Mouse (Mus musculus) embryonic facial prominence, embryonic 14.5 days (tissue): ENCODE results near the gene Tle2. TPM values are rescaled to one million over a fixed set of nuclear protein-coding genes. Genes with fewer than 3 reads are reported as not detected.

Experiments used
- ATAC-seq: fragments of 200-750 bp; cut with Nextera tagmentation; 2 replicates; pipeline ENCODE4 v1.8.0; 2017; ENCODE audit warnings: low read depth, moderate number of reproducible peaks, moderate TSS enrichment
- DNase-seq: peaks from one replicate; pipeline ENCODE4 v3.0.0-alpha.2; 2015; ENCODE audit warnings: low spot score
- H3K27ac ChIP-seq: fragments of 300-500 bp; sonication (generic); replicated peaks from 2 replicates; pipeline ENCODE4 v1.5.1; 2014; ENCODE audit warnings: low read depth, mild to moderate bottlenecking, low read length, moderate library complexity
- H3K27me3 ChIP-seq: fragments of 300-500 bp; sonication (generic); replicated peaks from 2 replicates; pipeline ENCODE4 v1.6.1; 2014; ENCODE audit warnings: low read length; ENCODE audit not compliant: control insufficient read depth, insufficient read depth
- H3K36me3 ChIP-seq: fragments of 300-500 bp; sonication (generic); 2 replicates; pipeline ENCODE4 v1.6.1; 2014; ENCODE audit warnings: low read length, mixed read lengths; ENCODE audit not compliant: control insufficient read depth, insufficient read depth
- H3K4me1 ChIP-seq: fragments of 300-500 bp; sonication (generic); 2 replicates; pipeline ENCODE4 v1.6.1; 2014; ENCODE audit warnings: antibody characterized with exemption, low read length; ENCODE audit not compliant: control insufficient read depth, insufficient read depth
- H3K4me2 ChIP-seq: fragments of 300-500 bp; sonication (generic); 2 replicates; pipeline ENCODE4 v1.6.1; 2014; ENCODE audit warnings: low read depth, mild to moderate bottlenecking, low read length, moderate library complexity, mixed read lengths
- H3K4me3 ChIP-seq: fragments of 300-500 bp; sonication (generic); 2 replicates; pipeline ENCODE4 v1.5.1; 2014; ENCODE audit warnings: low read depth, mild to moderate bottlenecking, low read length
- H3K9ac ChIP-seq: fragments of 300-500 bp; sonication (generic); 2 replicates; pipeline ENCODE4 v1.6.1; 2014; ENCODE audit warnings: low read depth, mild to moderate bottlenecking, low read length, moderate library complexity, mixed read lengths
- H3K9me3 ChIP-seq: fragments of 300-500 bp; sonication (generic); 2 replicates; pipeline ENCODE4 v1.6.1; 2016; ENCODE audit warnings: low read length; ENCODE audit not compliant: control insufficient read depth
- WGBS: fragments of 180-500 bp; shearing (Covaris S2); extraction: QIAGEN DNeasy Blood & Tissue Kit; methylation state at CpG from one replicate; pipeline ENCODE4 v1.1.7; 2014; 5-methylcytosine and 5-hydroxymethylcytosine counted together
- polyA plus RNA-seq: library from polyadenylated mRNA; unstranded; fragments of >200 nt; fragmentation: Nextera tagmentation; extraction: Ambion mirVana; gene quantifications from 2 replicates; pipeline ENCODE4 v1.2.1, GENCODE M21; 2014

Tle2 gene
- polyA plus RNA-seq, 1 experiment from 2014 or later, result 30.2 TPM

DNA sequence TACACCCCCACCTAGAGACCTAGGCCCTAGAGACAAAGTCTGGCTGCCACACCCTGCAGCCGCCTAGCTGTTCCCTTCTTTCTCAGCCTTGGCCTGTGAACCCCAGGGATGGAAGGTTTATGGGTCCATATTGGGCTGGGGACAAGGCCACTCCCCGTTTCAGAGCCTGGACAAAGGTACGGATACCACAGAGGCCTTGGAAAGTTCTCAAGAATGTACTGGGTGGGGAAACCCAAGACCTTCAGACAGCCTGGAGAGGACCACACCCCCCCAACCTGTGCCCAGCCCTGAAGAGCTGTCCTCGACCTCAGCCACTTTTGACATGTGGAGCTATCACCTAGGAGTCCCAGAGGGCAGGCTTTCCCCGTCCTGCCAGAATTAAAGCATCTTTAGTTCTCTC is 25.4 kb upstream of the Tle2 start:
- Histone ChIP-seq H3K27ac (no peak overlapping the region), H3K4me2 (no peak overlapping the region), H3K9ac (no peak overlapping the region), H3K9me3 (no peaks in the 10 kb centered on the region), H3K27me3 (no peaks in the 10 kb centered on the region), H3K36me3 (no peaks in the 10 kb centered on the region), H3K4me1 (peaks cover 2% of the 10 kb centered on the region), H3K4me3 (no peak overlapping the region)
- ATAC-seq (no peak), DNase-seq (no peak)
- WGBS, result 79% methylated on average over 5 of the region's 5 CpGs

DNA sequence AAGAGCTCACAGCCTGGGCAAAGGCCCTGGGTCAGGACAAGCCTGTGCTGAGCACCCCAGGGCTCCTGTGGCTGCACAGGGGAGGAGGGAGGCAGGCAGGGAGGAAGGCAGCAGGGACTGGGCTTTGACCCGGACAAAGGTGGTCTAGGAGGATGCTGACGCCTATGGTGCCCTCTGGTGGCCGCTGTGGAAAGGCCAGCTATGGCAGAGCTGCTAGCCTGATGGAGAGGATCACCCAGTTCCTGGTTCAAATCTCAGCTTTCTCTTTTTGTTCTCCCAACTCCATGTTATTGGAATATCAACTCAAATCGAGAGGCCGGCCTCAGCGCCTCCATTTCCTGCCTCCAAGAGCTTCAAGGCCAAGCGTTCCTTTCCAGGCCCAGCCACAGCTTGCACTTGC is 24.1 kb upstream of the Tle2 start:
- DNase-seq (peak; percentile 40), ATAC-seq (no peak)
- Histone ChIP-seq H3K4me3 (no peak overlapping the region), H3K9me3 (no peaks in the 10 kb centered on the region), H3K4me2 (no peak overlapping the region), H3K27me3 (no peaks in the 10 kb centered on the region), H3K4me1 (no peaks in the 10 kb centered on the region), H3K36me3 (no peaks in the 10 kb centered on the region), H3K27ac (no peak overlapping the region), H3K9ac (no peak overlapping the region)
- WGBS, result 17% methylated on average over 7 of the region's 7 CpGs

DNA sequence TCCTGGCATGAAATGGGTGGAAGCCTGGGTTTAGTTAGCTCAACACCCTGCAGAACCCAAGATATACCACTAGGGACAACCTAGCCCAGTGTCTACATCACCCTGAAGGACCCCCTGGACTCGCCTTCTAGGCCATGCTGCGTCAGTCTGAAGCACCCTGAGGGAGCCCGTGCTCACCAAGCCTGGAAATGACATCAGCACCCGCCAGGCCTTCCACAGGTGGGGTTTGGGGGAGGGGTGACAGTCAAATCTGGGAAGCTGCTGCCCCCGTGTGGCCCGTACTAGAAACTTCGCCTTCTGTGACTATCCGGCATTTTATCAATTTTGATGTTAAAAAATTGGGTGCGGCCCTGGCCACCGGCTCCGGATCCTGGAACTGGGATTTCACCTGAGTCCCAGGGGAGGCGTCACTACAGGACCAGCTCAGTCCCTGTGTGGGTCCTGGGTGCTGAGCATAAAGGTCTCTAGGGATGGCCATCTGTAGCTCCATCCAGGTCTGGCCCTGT is 22.7 kb upstream of the Tle2 start:
- Histone ChIP-seq H3K9me3 (no peaks in the 10 kb centered on the region), H3K27ac (peak overlapping the region; percentile 53), H3K36me3 (no peaks in the 10 kb centered on the region), H3K27me3 (no peaks in the 10 kb centered on the region), H3K4me2 (no peak overlapping the region), H3K4me1 (no peaks in the 10 kb centered on the region), H3K4me3 (no peak overlapping the region), H3K9ac (no peak overlapping the region)
- ATAC-seq, result peak; percentile 90
- peak; percentile 95 for DNase-seq
- 4% methylated on average over 12 of the region's 12 CpGs for WGBS

DNA sequence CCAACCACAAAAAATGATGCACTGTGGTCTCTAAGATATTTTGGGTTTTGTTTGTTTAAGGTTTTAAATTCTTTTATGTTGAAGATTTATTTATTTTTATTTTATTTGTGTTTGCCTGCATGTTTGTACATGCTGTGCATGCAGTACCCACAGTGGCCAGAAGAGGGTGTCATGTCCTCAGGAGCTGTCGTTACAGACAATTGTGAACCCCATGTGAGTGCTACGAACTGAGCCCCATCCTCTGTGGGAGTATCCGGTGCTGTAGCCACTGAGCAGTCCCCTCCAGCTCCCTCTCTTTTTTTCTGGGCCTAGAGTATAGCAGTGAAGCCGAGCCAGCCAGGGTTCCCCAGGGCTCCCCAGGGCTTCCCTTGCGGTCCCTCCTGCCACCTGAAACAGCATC is 21.1 kb upstream of the Tle2 start:
- ATAC-seq (no peak), DNase-seq (no peak)
- Histone ChIP-seq H3K9ac (no peak overlapping the region), H3K4me3 (no peak overlapping the region), H3K36me3 (no peaks in the 10 kb centered on the region), H3K27ac (no peak overlapping the region), H3K4me1 (no peaks in the 10 kb centered on the region), H3K4me2 (no peak overlapping the region), H3K27me3 (no peaks in the 10 kb centered on the region), H3K9me3 (no peaks in the 10 kb centered on the region)
- 81% methylated on average over 5 of the region's 5 CpGs for WGBS

DNA sequence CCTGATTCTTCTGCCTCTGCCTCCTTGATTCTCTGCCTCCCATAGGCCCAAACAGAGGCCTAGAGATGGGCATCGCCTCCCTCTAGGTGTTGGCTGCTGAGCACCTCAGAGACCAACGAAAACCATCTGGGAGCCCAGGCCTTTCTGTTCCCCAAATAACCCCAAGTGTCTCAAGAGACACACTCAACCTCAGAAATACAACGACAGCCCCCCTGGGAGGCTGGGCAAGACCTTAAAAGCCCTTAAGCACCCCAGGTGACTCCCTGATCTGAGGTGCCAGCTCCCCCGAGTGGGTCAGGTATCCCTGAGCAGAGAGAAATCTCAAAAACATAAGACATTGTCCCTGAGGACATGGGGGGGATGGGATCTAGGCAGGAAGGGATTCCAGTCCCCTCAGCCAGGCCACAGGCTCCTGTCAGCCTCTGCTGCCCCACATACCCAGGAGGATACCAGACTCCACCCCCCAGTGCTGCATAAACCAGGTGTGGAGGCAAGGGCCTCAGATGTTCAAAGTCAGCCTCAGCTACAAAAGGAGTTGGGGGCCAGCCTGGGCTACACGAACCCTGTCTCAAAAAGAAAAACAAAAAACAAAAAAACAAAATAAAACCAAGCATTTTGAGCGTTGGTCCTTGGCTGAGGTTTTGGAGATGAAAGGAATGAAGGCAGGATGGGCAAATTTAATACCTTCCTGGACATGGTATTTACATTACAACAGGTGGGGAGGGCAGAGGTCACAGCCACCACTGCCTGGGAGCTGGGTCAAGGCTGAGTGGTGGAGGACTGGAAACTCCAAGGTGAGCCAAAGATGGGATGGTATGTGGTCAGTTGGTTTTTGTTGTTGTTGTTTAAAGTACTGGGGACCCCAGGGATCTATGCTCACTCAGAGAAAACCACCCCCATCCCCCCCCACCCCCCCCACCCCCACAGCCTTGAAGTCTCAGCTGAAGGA is 20.3 kb upstream of the Tle2 start:
- Histone ChIP-seq H3K36me3 (no peaks in the 10 kb centered on the region), H3K4me2 (no peak overlapping the region), H3K9ac (no peak overlapping the region), H3K9me3 (no peaks in the 10 kb centered on the region), H3K4me1 (no peaks in the 10 kb centered on the region), H3K27ac (no peak overlapping the region), H3K4me3 (no peak overlapping the region), H3K27me3 (no peaks in the 10 kb centered on the region)
- WGBS, result 80% methylated on average over 6 of the region's 6 CpGs
- DNase-seq, result no peak
- no peak for ATAC-seq

DNA sequence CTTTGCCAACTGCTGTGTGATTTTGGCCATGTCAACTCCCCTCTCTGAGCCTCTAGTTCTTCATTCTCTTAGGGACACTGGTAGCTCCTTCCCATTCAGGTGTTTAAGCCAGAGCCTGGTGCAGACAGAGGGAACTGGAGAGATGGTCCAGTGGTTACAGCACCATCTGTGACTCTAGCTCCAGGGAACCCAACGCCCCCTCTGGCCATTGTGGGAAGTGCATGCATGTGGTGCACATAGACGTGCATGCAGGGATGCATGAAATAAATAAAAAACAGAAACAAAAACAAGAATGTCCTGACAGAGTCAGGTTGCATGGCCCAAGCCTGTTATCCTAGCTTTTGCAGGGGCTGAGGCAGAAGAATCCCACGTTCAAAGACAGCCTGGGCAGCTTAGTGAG is 18.1 kb upstream of the Tle2 start:
- Histone ChIP-seq H3K4me1 (peaks cover 5% of the 10 kb centered on the region), H3K36me3 (peaks cover 3% of the 10 kb centered on the region; the same call in 1 of the 2 replicates), H3K27ac (no peak overlapping the region), H3K9ac (no peak overlapping the region), H3K4me3 (no peak overlapping the region), H3K9me3 (no peaks in the 10 kb centered on the region), H3K4me2 (no peak overlapping the region), H3K27me3 (no peaks in the 10 kb centered on the region)
- ATAC-seq, result no peak
- DNase-seq, result no peak
- WGBS, result 66% methylated on average over 3 of the region's 3 CpGs

DNA sequence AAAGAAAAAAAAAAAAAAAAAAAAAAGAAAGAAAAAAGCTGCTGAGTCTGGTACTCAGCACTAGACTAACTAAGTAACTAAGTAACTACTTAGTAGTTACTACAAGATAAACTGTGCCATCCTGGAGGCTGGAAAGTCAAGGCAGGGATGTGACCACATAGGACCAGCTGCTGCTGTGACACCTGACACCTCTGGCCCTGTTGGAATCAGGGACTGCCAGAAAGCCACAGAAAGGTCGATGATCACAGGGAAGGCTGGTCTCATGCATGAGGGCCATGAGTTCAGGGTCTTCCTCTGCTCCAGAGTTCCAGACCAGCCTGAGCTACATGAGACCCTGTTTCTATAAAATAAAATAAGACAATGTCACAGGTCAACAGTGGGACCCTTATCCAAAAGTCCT is 16.9 kb upstream of the Tle2 start:
- H3K4me3 ChIP-seq, result no peak overlapping the region
- peaks cover 10% of the 10 kb centered on the region for H3K4me1 ChIP-seq
- H3K4me2 ChIP-seq, result no peak overlapping the region
- H3K27me3 ChIP-seq, result no peaks in the 10 kb centered on the region
- peaks cover 10% of the 10 kb centered on the region; the same call in 1 of the 2 replicates for H3K36me3 ChIP-seq
- ATAC-seq (no peak), DNase-seq (no peak)
- H3K27ac ChIP-seq, result no peak overlapping the region
- H3K9me3 ChIP-seq, result no peaks in the 10 kb centered on the region
- 29% methylated on average over 1 of the region's 1 CpGs for WGBS
- no peak overlapping the region for H3K9ac ChIP-seq

DNA sequence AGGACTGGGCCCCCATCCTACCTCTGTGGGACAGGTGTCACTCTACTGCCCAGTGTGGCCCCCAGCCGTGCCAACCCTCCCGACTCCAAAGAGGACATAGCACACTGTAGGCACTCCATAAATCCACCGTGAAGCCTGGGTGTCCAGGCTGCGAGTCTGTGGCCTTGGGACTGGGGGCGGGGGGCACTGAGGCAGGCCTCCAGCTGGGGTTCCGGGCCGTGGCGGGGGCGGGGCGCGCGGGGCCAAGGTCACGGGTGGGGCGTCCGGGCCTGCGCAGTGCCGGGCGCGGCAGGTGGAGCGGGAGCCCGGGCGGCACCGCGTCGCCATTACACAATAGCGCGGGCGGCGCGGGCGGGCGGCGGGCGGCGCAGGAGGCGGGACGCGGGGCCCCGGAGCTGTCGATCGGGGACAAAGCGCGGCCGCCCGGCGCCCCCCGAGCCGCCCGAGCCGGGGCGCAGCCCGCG is 15.2 kb upstream of the Tle2 start, which contains the start of gene Aes:
Gene Aes (plus strand): TSS at position 326 of the 464 bp plus-strand sequence.
- Histone ChIP-seq H3K9me3 (no peaks in the 10 kb centered on the region), H3K4me3 (peak within 1 kb of the TSS; percentile 82), H3K4me2 (peak within 1 kb of the TSS; percentile 85), H3K4me1 (peaks cover 24% of the 10 kb centered on the region), H3K27ac (peak within 1 kb of the TSS; percentile 90), H3K27me3 (no peaks in the 10 kb centered on the region), H3K9ac (peak within 1 kb of the TSS; percentile 96), H3K36me3 (peaks cover 18% of the 10 kb centered on the region; the same call in 1 of the 2 replicates)
- DNase-seq (no peak), ATAC-seq (peak; percentile 70)
- WGBS, result 0% methylated on average over 5 of the region's 53 CpGs
